Mouse (Mus musculus) erythroblast, embryonic 14.5 days (primary cell): Measurements from ENCODE around the gene Hist2h3c1. TPM values are rescaled to one million over a fixed set of nuclear protein-coding genes. Genes with fewer than 3 reads are reported as not detected.
"Not testable (repeated sequence)": the region's sequence is repeated elsewhere in the genome, so short reads cannot be mapped to it uniquely, and the experiment has no call there.

Source experiments
- H3K27me3 ChIP-seq: 2 replicates; pipeline ENCODE4 v1.6.1; 2012; ENCODE audit warnings: inconsistent platforms; ENCODE audit not compliant: control insufficient read depth
- H3K36me3 ChIP-seq: 2 replicates; pipeline ENCODE4 v1.6.1; 2012; ENCODE audit warnings: mild to moderate bottlenecking, inconsistent platforms; ENCODE audit not compliant: control insufficient read depth
- H3K4me1 ChIP-seq: 2 replicates; pipeline ENCODE4 v1.6.1; 2012; ENCODE audit warnings: inconsistent platforms; ENCODE audit not compliant: control insufficient read depth
- H3K4me3 ChIP-seq: replicated peaks from 2 replicates; pipeline ENCODE3; 2012; ENCODE audit warnings: moderate library complexity, mild to moderate bottlenecking, inconsistent platforms
- H3K9me3 ChIP-seq: 2 replicates; pipeline ENCODE4 v1.6.1; 2012; ENCODE audit warnings: low read length, inconsistent platforms, mixed read lengths; ENCODE audit not compliant: control insufficient read depth
- GATA1 ChIP-seq: IDR thresholded peaks from 2 replicates; pipeline ENCODE4 v1.6.1; 2012; ENCODE audit warnings: low read length, inconsistent platforms, mixed read lengths
- TAL1 ChIP-seq: IDR thresholded peaks from 3 replicates; pipeline ENCODE4 v1.6.1; 2012; ENCODE audit warnings: low read length, inconsistent platforms, mixed read lengths
- polyA plus RNA-seq: library from polyadenylated mRNA; stranded (reverse); fragments of >175 nt; gene quantifications from 2 replicates; pipeline ENCODE4 v1.2.3, GENCODE M21; 2012

The Hist2h3c1 gene
- polyA plus RNA-seq, 1 experiment: not detected

GRCm38 (mm10) chr3:96243921-96244572 is 2.4 kb upstream of the Hist2h3c1 start:
- Histone ChIP-seq H3K27me3 (no peaks in the 10 kb centered on the region), H3K4me3 (peak overlapping the region; percentile 74), H3K9me3 (no peaks in the 10 kb centered on the region), H3K36me3 (peaks cover 18% of the 10 kb centered on the region), H3K4me1 (peaks cover 54% of the 10 kb centered on the region)
- TF ChIP-seq TAL1 (no peak), GATA1 (no peak)

GRCm38 (mm10) chr3:96245003-96245886 is 1.2 kb upstream of the Hist2h3c1 start, which contains the start of gene Hist2h2aa1:
Hist2h2aa1 (plus strand) TSS chr3:96245497.
- H3K27me3 ChIP-seq, H3K9me3 ChIP-seq: not testable (repeated sequence)
- H3K36me3 ChIP-seq: peaks cover 22% of the 10 kb centered on the region
- peak within 1 kb of the TSS; percentile 74 for H3K4me3 ChIP-seq
- H3K4me1 ChIP-seq: peaks cover 66% of the 10 kb centered on the region

GRCm38 (mm10) chr3:96246018-96246417 is 467 bp upstream of the Hist2h3c1 start:
- H3K27me3 ChIP-seq, H3K9me3 ChIP-seq: not testable (repeated sequence)
- peaks cover 22% of the 10 kb centered on the region for H3K36me3 ChIP-seq
- H3K4me1 ChIP-seq: peaks cover 67% of the 10 kb centered on the region
- peak overlapping the region; percentile 49 for H3K4me3 ChIP-seq

GRCm38 (mm10) chr3:96247356-96248140 is 1.1 kb downstream of the Hist2h3c1 start:
- H3K4me1 ChIP-seq: peaks cover 60% of the 10 kb centered on the region

GRCm38 (mm10) chr3:96248141-96249033 is 1.9 kb downstream of the Hist2h3c1 start:
- Histone ChIP-seq H3K4me3 (peak overlapping the region; percentile 76), H3K4me1 (peaks cover 59% of the 10 kb centered on the region), H3K36me3 (peaks cover 11% of the 10 kb centered on the region), H3K27me3 (no peaks in the 10 kb centered on the region), H3K9me3 (no peaks in the 10 kb centered on the region)
- TF ChIP-seq GATA1 (peak; percentile 64), TAL1 (no peak)

More at GRCm38 (mm10) chr3:96247356-96248140, 1.1 kb downstream of the Hist2h3c1 start:
- H3K27me3 ChIP-seq: no peaks in the 10 kb centered on the region
- TF ChIP-seq GATA1 (no peak), TAL1 (no peak)
- peak overlapping the region; percentile 76 for H3K4me3 ChIP-seq
- peaks cover 11% of the 10 kb centered on the region for H3K36me3 ChIP-seq
- no peaks in the 10 kb centered on the region for H3K9me3 ChIP-seq

- H3K4me3 ChIP-seq: peak overlapping the region; percentile 76
- H3K27me3 ChIP-seq: no peaks in the 10 kb centered on the region
- peaks cover 8% of the 10 kb centered on the region for H3K36me3 ChIP-seq
- H3K9me3 ChIP-seq: no peaks in the 10 kb centered on the region
- peaks cover 59% of the 10 kb centered on the region for H3K4me1 ChIP-seq
- no peak for TF ChIP-seq GATA1
- TF ChIP-seq TAL1: no peak
Observed at GRCm38 (mm10) chr3:96249034-96249345, 2.5 kb downstream of the Hist2h3c1 start.

- Histone ChIP-seq H3K4me1 (peaks cover 65% of the 10 kb centered on the region), H3K9me3 (no peaks in the 10 kb centered on the region), H3K27me3 (no peaks in the 10 kb centered on the region), H3K36me3 (peaks cover 4% of the 10 kb centered on the region), H3K4me3 (peak overlapping the region; percentile 38)
- no peak for TF ChIP-seq GATA1
- TF ChIP-seq TAL1: peak; percentile 28; the same call in 1 of the 3 replicates
Observed at GRCm38 (mm10) chr3:96250890-96251289, 4.4 kb downstream of the Hist2h3c1 start.

GRCm38 (mm10) chr3:96251787-96252186 is 5.3 kb downstream of the Hist2h3c1 start:
- Histone ChIP-seq H3K4me1 (peaks cover 72% of the 10 kb centered on the region), H3K36me3 (peaks cover 4% of the 10 kb centered on the region), H3K27me3 (no peaks in the 10 kb centered on the region), H3K4me3 (no peak overlapping the region), H3K9me3 (no peaks in the 10 kb centered on the region)
- TF ChIP-seq GATA1 (no peak), TAL1 (no peak)
